Mouse (Mus musculus) embryonic fibroblast, embryonic 13.5 days (primary cell): ENCODE measurements around the gene Calcoco2.

Experiments used
- CTCF ChIP-seq: IDR thresholded peaks from 2 replicates; pipeline ENCODE4 v1.5.1; 2011; ENCODE audit warnings: mild to moderate bottlenecking, control low read depth, low read length, moderate library complexity, borderline replicate concordance; ENCODE audit not compliant: insufficient read depth
- POLR2A ChIP-seq: IDR thresholded peaks from 2 replicates; pipeline ENCODE4 v1.6.1; 2011; ENCODE audit warnings: low read depth, mild to moderate bottlenecking, control low read depth, low read length, moderate library complexity

DNA sequence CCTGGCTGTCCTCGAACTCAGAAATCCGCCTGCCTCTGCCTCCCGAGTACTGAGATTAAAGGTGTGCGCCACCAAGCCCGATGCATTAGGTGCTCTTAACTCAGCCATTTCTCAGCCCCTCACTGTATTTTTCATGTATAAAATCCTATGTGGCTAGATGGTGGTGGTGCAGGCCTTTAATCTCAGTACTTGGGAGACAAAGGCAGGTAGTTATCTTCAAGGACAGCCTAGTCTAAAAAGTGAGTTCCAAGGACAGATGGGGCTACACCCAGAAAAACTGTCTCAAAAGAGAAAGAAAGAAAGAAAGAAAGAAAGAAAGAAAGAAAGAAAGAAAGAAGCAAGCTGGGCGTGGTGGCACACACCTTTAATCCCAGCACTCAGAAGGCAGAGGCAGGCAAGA is 3.7 kb upstream of the Calcoco2 start:
- TF ChIP-seq CTCF = no peak
- TF ChIP-seq POLR2A = no peak
